Mouse (Mus musculus) liver, embryonic 13.5 days (tissue): ENCODE measurements around the gene Naa80. TPM values are rescaled to one million over a fixed set of nuclear protein-coding genes. Genes with fewer than 3 reads are reported as not detected.
A peak's percentile ranks its signal among the peaks of the same experiment; 100 is the strongest.

Source experiments
- ATAC-seq: fragments of 200-750 bp; cut with Nextera tagmentation; 2 replicates; pipeline ENCODE4 v1.8.0; 2017; ENCODE audit warnings: low read depth, mild to moderate bottlenecking, moderate number of reproducible peaks, moderate library complexity
- DNase-seq: peaks from one replicate; pipeline ENCODE4 v3.0.0; 2022
- H3K27ac ChIP-seq: fragments of 300-500 bp; sonication (generic); 2 replicates; pipeline ENCODE4 v1.5.1; 2015; ENCODE audit warnings: moderate library complexity, mild to moderate bottlenecking, inconsistent platforms
- H3K27me3 ChIP-seq: fragments of 300-500 bp; sonication (generic); 2 replicates; pipeline ENCODE4 v1.6.1; 2015; ENCODE audit warnings: mild to moderate bottlenecking, inconsistent platforms
- H3K36me3 ChIP-seq: fragments of 300-500 bp; sonication (generic); 2 replicates; pipeline ENCODE4 v1.6.1; 2015; ENCODE audit warnings: mild to moderate bottlenecking, inconsistent platforms
- H3K4me1 ChIP-seq: fragments of 300-500 bp; sonication (generic); replicated peaks from 2 replicates; pipeline ENCODE4 v1.6.1; 2015; ENCODE audit warnings: inconsistent platforms
- H3K4me2 ChIP-seq: fragments of 300-500 bp; sonication (generic); 2 replicates; pipeline ENCODE4 v1.6.1; 2015; ENCODE audit warnings: inconsistent platforms, mild to moderate bottlenecking, moderate library complexity
- H3K4me3 ChIP-seq: fragments of 300-500 bp; sonication (generic); replicated peaks from 2 replicates; pipeline ENCODE4 v1.5.1; 2015; ENCODE audit warnings: mild to moderate bottlenecking, inconsistent platforms
- H3K9ac ChIP-seq: fragments of 300-500 bp; sonication (generic); 2 replicates; pipeline ENCODE4 v1.6.1; 2015; ENCODE audit warnings: mild to moderate bottlenecking, inconsistent platforms
- H3K9me3 ChIP-seq: fragments of 300-500 bp; sonication (generic); replicated peaks from 2 replicates; pipeline ENCODE4 v1.6.1; 2016; ENCODE audit warnings: inconsistent platforms
- WGBS: fragments of 180-500 bp; shearing (Covaris S2); methylation state at CpG from one replicate; pipeline ENCODE4 v1.1.7; 2015; ENCODE audit not compliant: insufficient replicate concordance; 5-methylcytosine and 5-hydroxymethylcytosine counted together
- polyA plus RNA-seq: library from polyadenylated mRNA; unstranded; fragments of >200 nt; fragmentation: Nextera tagmentation; extraction: Ambion mirVana; gene quantifications from 2 replicates; pipeline ENCODE4 v1.2.1, GENCODE M21; 2015

The Naa80 gene
- polyA plus RNA-seq, 1 experiment from 2014 or later: 10.5 TPM

DNA sequence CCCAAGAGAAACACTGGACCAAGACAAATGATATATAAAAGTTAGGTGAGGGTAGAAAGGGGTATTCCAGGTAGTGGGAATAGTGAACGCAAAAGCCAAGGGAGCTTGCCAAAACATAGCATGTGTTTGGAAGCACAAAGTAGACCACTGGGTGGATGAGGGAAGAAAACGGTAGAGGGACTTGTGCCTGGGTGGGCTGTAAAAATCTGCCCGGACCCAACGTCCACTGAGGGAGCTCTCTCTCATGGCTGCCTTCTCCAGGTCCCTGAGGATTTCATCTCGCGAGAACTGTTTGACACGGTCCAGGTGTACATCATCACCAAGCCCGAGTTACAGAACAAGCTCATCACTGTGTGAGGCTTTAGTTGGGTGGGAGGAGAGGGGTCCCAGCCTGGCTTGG lies 36.0 kb upstream of the Naa80 start:
- H3K36me3 ChIP-seq: peaks cover 47% of the 10 kb centered on the region
- no peaks in the 10 kb centered on the region for H3K27me3 ChIP-seq
- 45% methylated on average over 8 of the region's 8 CpGs for WGBS
- H3K4me3 ChIP-seq: peak overlapping the region; percentile 74
- peak overlapping the region; percentile 79 for H3K9ac ChIP-seq
- no peak for DNase-seq
- ATAC-seq: no peak
- H3K9me3 ChIP-seq: no peaks in the 10 kb centered on the region
- H3K4me1 ChIP-seq: peaks cover 52% of the 10 kb centered on the region
- H3K4me2 ChIP-seq: peak overlapping the region; percentile 93
- peak overlapping the region; percentile 80 for H3K27ac ChIP-seq

DNA sequence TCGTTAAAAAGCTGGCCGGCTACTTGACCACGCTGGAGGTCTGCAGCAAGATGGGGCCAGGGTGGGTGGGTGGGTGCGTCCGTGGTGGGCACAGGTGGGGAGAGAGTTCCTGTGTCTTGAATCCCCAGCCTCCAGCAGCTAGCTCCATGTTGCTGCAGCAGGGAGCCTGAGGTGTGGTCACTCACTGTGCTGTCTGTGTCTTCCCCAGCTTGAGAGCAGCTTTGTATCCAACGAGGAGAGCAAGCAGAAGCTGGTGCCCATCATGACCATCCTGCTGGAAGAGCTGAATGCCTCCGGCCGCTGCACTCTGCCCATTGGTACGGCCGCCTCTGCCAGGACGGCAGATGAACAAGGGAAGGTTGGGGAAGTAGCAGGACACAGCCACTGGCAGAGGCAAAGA lies 35.4 kb upstream of the Naa80 start:
- Histone ChIP-seq H3K9ac (0 out of 2 replicates have a peak overlapping the region, but pooled peaks have one; percentile 79), H3K27ac (no peak overlapping the region), H3K9me3 (no peaks in the 10 kb centered on the region), H3K4me3 (no peak overlapping the region), H3K36me3 (peaks cover 41% of the 10 kb centered on the region), H3K4me1 (peaks cover 55% of the 10 kb centered on the region), H3K4me2 (peak overlapping the region; percentile 93; the same call in 1 of the 2 replicates), H3K27me3 (peaks cover 2% of the 10 kb centered on the region; the same call in 1 of the 2 replicates)
- DNase-seq (no peak), ATAC-seq (no peak)
- WGBS: 77% methylated on average over 11 of the region's 11 CpGs

DNA sequence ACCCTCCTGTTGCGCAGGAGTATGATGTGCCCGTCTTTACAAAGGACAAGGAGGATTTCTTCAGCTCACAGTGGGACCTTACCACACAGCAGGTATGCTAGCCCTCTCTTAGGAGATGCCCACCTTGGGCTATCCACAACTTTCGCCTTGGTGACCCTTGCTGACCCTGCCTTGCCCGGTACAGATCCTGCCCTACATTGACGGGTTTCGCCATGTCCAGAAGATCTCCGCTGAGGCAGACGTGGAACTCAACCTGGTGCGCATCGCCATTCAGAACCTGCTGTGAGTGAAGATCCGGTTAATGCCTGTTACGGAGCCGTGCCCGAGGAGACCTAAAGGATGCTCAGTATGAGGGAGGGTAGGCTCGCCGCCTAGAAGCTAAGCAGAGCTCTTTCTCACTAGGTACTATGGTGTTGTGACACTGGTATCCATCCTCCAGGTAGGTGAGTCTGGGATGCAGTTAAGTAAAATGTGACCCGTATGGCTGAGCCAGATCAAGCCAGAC lies 34.4 kb upstream of the Naa80 start:
- no peak for DNase-seq
- Histone ChIP-seq H3K9ac (no peak overlapping the region), H3K4me2 (no peak overlapping the region), H3K27me3 (peaks cover 11% of the 10 kb centered on the region; the same call in 1 of the 2 replicates), H3K4me1 (peaks cover 50% of the 10 kb centered on the region), H3K4me3 (no peak overlapping the region), H3K27ac (no peak overlapping the region), H3K36me3 (peaks cover 32% of the 10 kb centered on the region), H3K9me3 (no peaks in the 10 kb centered on the region)
- no peak for ATAC-seq
- 89% methylated on average over 17 of the region's 17 CpGs for WGBS

DNA sequence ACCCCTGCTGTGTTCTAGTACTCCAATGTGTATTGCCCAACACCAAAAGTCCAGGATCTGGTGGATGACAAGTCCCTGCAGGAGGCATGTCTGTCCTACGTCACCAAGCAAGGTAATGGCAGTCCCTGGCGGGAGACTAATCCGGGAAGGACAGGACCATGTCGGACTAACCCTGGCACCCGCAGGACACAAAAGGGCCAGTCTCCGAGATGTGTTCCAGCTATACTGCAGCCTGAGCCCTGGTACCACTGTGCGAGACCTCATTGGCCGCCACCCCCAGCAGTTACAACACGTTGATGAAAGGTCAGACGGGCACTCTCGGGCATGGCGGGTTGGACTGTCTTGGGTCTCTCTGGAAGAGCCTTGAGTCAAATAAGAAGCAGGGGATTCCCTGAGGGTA lies 34.0 kb upstream of the Naa80 start:
- no peak overlapping the region for H3K27ac ChIP-seq
- no peak for DNase-seq
- peaks cover 50% of the 10 kb centered on the region for H3K4me1 ChIP-seq
- H3K4me2 ChIP-seq: no peak overlapping the region
- ATAC-seq: no peak
- peaks cover 16% of the 10 kb centered on the region; the same call in 1 of the 2 replicates for H3K27me3 ChIP-seq
- peaks cover 27% of the 10 kb centered on the region for H3K36me3 ChIP-seq
- WGBS: 89% methylated on average over 12 of the region's 12 CpGs
- H3K9me3 ChIP-seq: no peaks in the 10 kb centered on the region
- H3K4me3 ChIP-seq: no peak overlapping the region
- H3K9ac ChIP-seq: no peak overlapping the region

DNA sequence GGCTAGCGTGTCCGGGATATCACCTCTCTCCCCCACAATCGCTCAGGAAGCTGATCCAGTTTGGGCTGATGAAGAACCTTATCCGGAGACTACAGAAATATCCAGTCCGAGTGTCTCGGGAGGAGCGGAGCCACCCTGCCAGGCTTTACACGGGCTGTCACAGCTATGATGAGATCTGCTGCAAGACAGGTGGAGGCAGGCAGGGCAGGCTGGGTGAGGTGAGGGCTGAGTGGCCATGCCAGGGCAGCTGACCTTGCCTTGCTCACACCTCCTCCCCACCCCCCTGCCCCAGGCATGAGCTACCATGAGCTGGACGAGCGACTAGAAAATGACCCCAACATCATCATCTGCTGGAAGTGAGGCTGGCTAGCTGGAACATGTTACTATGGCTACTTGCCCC lies 33.5 kb upstream of the Naa80 start:
- peaks cover 21% of the 10 kb centered on the region; the same call in 1 of the 2 replicates for H3K27me3 ChIP-seq
- 79% methylated on average over 10 of the region's 10 CpGs for WGBS
- H3K9me3 ChIP-seq: no peaks in the 10 kb centered on the region
- H3K27ac ChIP-seq: no peak overlapping the region
- no peak overlapping the region for H3K4me3 ChIP-seq
- no peak overlapping the region for H3K4me2 ChIP-seq
- no peak for ATAC-seq
- peaks cover 52% of the 10 kb centered on the region for H3K4me1 ChIP-seq
- H3K36me3 ChIP-seq: peaks cover 22% of the 10 kb centered on the region
- DNase-seq: no peak
- H3K9ac ChIP-seq: no peak overlapping the region

DNA sequence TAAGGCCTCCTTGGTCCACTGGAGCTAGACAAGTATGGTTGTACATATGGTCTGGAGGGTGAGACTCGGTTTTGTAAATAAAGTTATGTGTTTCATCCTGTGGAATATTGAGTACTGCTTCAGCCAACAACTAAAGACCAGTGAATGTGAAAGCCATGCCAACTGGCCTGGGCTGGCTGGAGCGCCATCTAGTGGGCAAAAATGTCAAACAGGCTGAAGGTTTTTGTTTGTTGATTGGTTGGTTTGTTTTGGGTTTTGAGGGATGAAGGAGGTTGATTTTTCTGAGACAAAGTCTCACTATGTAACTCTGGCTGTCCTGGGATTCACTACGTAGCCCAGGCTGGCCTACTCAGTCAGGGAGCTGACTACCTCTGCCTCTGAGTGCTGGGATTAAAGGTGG lies 33.1 kb upstream of the Naa80 start:
- WGBS: 3% methylated on average over 3 of the region's 3 CpGs
- ATAC-seq: no peak
- H3K4me3 ChIP-seq: no peak overlapping the region

DNA sequence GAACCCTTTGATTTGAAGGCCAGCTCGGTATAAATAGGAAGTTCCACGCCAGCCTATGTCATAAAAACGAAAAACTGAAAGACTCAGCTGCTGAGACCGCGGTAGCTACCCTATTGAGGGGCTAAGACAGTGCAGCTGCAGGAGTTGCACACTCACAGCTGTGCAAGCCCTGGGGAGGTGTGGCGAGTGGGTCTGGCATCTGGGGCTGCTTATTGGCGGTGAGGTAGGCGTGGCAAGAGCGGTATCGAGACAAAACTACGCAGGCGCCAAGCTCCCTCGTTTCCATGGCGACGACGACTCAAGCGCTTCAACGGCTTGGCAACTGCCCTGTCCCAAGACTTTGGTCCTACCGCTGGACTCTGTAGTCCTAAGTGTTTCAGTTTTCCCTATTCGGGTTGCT lies 31.7 kb upstream of the Naa80 start, which contains the start of gene Zmynd10:
Gene Zmynd10, plus strand, starts transcription at position 273 of the 400 bp plus-strand sequence.
- Histone ChIP-seq H3K27ac (0 out of 2 replicates have a peak within 1 kb of the TSS, but pooled peaks have one; percentile 13), H3K9me3 (no peaks in the 10 kb centered on the region), H3K4me1 (peaks cover 57% of the 10 kb centered on the region), H3K36me3 (peaks cover 19% of the 10 kb centered on the region), H3K4me3 (peak within 1 kb of the TSS; percentile 7; the same call in 1 of the 2 replicates), H3K27me3 (peaks cover 39% of the 10 kb centered on the region), H3K4me2 (peak within 1 kb of the TSS; percentile 53), H3K9ac (0 out of 2 replicates have a peak within 1 kb of the TSS, but pooled peaks have one; percentile 47)
- 5% methylated on average over 20 of the region's 20 CpGs for WGBS
- ATAC-seq (peak; percentile 67), DNase-seq (peak; percentile 85)

More for the DNA sequence above, 33.1 kb upstream of the Naa80 start:
- DNase-seq: peak; percentile 64
- no peak overlapping the region for H3K27ac ChIP-seq
- peaks cover 19% of the 10 kb centered on the region for H3K36me3 ChIP-seq
- no peaks in the 10 kb centered on the region for H3K9me3 ChIP-seq
- H3K4me2 ChIP-seq: no peak overlapping the region
- H3K27me3 ChIP-seq: peaks cover 25% of the 10 kb centered on the region
- no peak overlapping the region for H3K9ac ChIP-seq
- H3K4me1 ChIP-seq: peaks cover 54% of the 10 kb centered on the region

DNA sequence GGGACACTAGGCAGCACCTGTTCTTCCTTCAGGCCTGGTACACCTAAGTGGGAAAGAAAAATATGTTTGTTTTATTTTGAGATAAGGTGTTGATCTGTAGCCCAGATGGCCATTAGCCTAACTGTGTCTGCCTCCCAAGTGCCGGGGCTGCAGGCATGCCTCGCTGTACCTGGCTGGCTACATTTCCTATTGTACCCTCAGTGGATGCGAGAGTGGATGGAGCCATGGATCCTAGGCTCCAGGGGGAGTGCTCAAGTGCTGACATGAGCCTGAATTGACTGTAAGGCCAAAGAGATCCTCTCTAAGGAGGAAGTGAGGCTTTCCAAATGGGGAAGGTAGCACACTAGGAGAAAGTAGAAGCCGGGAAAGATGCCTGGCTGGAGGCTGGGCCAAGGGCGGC lies 30.7 kb upstream of the Naa80 start:
- Histone ChIP-seq H3K36me3 (peaks cover 19% of the 10 kb centered on the region), H3K4me3 (no peak overlapping the region), H3K9me3 (no peaks in the 10 kb centered on the region), H3K4me1 (peaks cover 59% of the 10 kb centered on the region), H3K27me3 (peaks cover 44% of the 10 kb centered on the region), H3K4me2 (no peak overlapping the region), H3K27ac (0 out of 2 replicates have a peak overlapping the region, but pooled peaks have one; percentile 13), H3K9ac (no peak overlapping the region)
- DNase-seq (no peak), ATAC-seq (no peak)
- 66% methylated on average over 5 of the region's 5 CpGs for WGBS

DNA sequence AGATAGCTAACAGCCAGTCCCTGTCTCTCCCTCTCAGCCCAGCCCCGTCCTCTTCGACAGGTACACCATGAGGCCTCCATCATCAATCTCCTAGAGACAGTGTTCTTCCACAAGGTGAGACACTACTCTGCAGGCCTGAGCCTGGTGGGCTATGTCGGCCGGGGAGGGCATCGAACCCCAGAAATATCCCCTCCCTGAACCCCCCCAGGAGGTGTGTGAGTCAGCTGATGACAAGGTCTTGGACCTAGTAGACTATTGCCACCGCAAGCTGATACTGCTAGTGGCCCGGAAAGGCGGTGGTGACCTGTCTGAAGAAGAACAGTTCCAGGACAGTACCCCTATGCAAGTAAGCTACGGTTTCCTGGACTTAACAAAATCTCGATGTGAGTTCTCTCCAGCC lies 29.9 kb upstream of the Naa80 start:
- H3K4me2 ChIP-seq: no peak overlapping the region
- H3K27ac ChIP-seq: no peak overlapping the region
- H3K9me3 ChIP-seq: no peaks in the 10 kb centered on the region
- H3K4me3 ChIP-seq: no peak overlapping the region
- peaks cover 44% of the 10 kb centered on the region for H3K27me3 ChIP-seq
- no peak for DNase-seq
- 85% methylated on average over 10 of the region's 10 CpGs for WGBS
- H3K9ac ChIP-seq: no peak overlapping the region
- no peak for ATAC-seq
- H3K4me1 ChIP-seq: peaks cover 63% of the 10 kb centered on the region
- H3K36me3 ChIP-seq: peaks cover 14% of the 10 kb centered on the region

DNA sequence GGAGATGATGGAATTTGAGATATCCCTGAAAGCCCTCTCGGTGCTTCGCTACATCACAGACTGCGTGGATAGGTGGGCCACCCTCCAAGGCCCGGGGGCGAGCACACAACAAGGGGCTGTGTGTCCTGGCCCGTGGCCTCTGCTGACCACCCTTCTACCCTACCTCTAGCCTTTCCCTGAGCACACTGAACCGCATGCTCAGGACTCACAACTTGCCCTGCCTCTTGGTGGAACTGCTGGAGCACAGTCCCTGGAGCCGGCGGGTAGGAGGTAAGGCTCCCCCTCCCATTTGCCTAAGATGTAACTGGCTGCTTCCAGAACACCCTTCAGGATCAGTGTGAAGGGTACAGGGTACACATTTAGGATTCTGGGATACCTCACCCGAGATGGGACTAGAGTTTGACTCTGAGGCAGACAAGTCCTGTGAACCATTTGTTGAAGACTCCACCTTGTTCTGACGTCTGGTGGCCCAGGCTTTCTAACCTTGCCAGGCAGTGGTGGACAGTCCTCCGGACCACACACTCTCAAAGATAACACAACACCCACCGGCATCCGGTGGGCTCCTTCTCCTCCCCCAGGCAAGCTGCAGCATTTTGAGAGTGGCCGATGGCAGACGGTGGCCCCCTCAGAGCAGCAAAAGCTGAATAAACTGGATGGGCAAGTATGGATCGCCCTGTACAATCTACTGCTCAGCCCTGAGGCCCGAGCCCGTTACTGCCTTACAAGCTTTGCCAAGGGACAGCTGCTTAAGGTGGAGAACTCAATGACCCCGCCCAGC lies 29.2 kb upstream of the Naa80 start:
- Histone ChIP-seq H3K9me3 (no peaks in the 10 kb centered on the region), H3K36me3 (peaks cover 7% of the 10 kb centered on the region), H3K27ac (no peak overlapping the region), H3K4me2 (no peak overlapping the region), H3K4me3 (no peak overlapping the region), H3K4me1 (peaks cover 66% of the 10 kb centered on the region), H3K27me3 (peaks cover 44% of the 10 kb centered on the region), H3K9ac (no peak overlapping the region)
- 78% methylated on average over 20 of the region's 20 CpGs for WGBS
- DNase-seq: no peak
- ATAC-seq: no peak

DNA sequence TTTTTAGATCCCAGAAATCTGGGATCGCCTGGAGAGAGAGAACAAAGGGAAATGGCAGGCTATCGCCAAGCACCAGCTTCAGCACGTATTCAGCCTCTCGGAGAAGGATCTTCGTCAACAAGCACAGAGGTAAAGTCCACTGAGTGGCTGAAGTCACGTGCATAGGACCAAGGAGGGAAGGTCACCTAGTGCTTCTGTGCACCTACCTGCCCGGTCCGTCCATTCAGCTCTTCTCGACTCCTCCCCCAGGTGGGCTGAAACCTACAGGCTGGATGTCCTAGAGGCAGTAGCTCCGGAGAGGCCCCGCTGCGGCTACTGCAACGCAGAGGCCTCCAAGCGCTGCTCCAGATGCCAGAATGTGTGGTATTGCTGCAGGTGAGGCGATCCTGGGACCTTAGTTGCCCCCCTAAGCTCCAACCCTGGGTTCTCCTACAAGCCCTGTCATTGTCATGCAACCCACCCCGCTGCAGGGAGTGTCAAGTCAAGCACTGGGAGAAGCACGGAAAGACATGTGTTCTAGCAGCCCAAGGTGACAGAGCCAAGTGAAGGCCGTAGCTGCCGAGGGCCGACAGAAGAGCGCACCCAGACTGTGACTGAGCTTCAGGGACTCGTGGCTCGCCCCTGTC lies 28.1 kb upstream of the Naa80 start:
- H3K36me3 ChIP-seq: no peaks in the 10 kb centered on the region
- H3K9ac ChIP-seq: peak overlapping the region; percentile 76
- H3K27me3 ChIP-seq: peaks cover 44% of the 10 kb centered on the region
- peaks cover 69% of the 10 kb centered on the region for H3K4me1 ChIP-seq
- ATAC-seq (no peak), DNase-seq (no peak)
- H3K27ac ChIP-seq: no peak overlapping the region
- no peaks in the 10 kb centered on the region for H3K9me3 ChIP-seq
- H3K4me2 ChIP-seq: peak overlapping the region; percentile 96
- WGBS: 36% methylated on average over 23 of the region's 23 CpGs
- peak overlapping the region; percentile 61 for H3K4me3 ChIP-seq
